Mouse (Mus musculus): ENCODE data around the gene Dscam.

The Dscam gene

GRCm38 (mm10) chr16:96968885-96969480, 201.6 kb downstream of the Dscam start:
- no peak for ATAC-seq (ENCODE audit: insufficient number of reproducible peaks, low FRiP score, low TSS enrichment)

GRCm38 (mm10) chr16:96959695-96960094, 210.9 kb downstream of the Dscam start:
- ATAC-seq (ENCODE audit: insufficient number of reproducible peaks, low FRiP score, low TSS enrichment), result no peak

GRCm38 (mm10) chr16:96945468-96946302, 224.9 kb downstream of the Dscam start:
- peak; percentile 49 for ATAC-seq (ENCODE audit: insufficient number of reproducible peaks, low FRiP score, low TSS enrichment)

- no peak for ATAC-seq (ENCODE audit: insufficient number of reproducible peaks, low FRiP score, low TSS enrichment)
These were observed 226.9 kb downstream of the Dscam start for GRCm38 (mm10) chr16:96943648-96944047.

GRCm38 (mm10) chr16:96934795-96935194, 235.8 kb downstream of the Dscam start:
- no peak for ATAC-seq (ENCODE audit: insufficient number of reproducible peaks, low FRiP score, low TSS enrichment)

GRCm38 (mm10) chr16:96932211-96932610, 238.3 kb downstream of the Dscam start:
- ATAC-seq (ENCODE audit: insufficient number of reproducible peaks, low FRiP score, low TSS enrichment), result no peak

- no peak for ATAC-seq (ENCODE audit: insufficient number of reproducible peaks, low FRiP score, low TSS enrichment)
These were observed 238.8 kb downstream of the Dscam start for GRCm38 (mm10) chr16:96931771-96932170.

- no peak for ATAC-seq (ENCODE audit: insufficient number of reproducible peaks, low FRiP score, low TSS enrichment)
These were observed 242.5 kb downstream of the Dscam start for GRCm38 (mm10) chr16:96928011-96928410.

- ATAC-seq (ENCODE audit: insufficient number of reproducible peaks, low FRiP score, low TSS enrichment), result no peak
These were observed 243.1 kb downstream of the Dscam start for GRCm38 (mm10) chr16:96927408-96927807.

- ATAC-seq (ENCODE audit: insufficient number of reproducible peaks, low FRiP score, low TSS enrichment), result no peak
These were observed 243.6 kb downstream of the Dscam start for GRCm38 (mm10) chr16:96926977-96927376.

- ATAC-seq (ENCODE audit: insufficient number of reproducible peaks, low FRiP score, low TSS enrichment), result no peak
These were observed 246.6 kb downstream of the Dscam start for GRCm38 (mm10) chr16:96923941-96924340.

GRCm38 (mm10) chr16:96914495-96914894, 256.1 kb downstream of the Dscam start:
- ATAC-seq (ENCODE audit: insufficient number of reproducible peaks, low FRiP score, low TSS enrichment), result no peak

- no peak for ATAC-seq (ENCODE audit: insufficient number of reproducible peaks, low FRiP score, low TSS enrichment)
These were observed 257.7 kb downstream of the Dscam start for GRCm38 (mm10) chr16:96912836-96913235.

GRCm38 (mm10) chr16:96912103-96912502, 258.4 kb downstream of the Dscam start:
- no peak for ATAC-seq (ENCODE audit: insufficient number of reproducible peaks, low FRiP score, low TSS enrichment)

- ATAC-seq (ENCODE audit: insufficient number of reproducible peaks, low FRiP score, low TSS enrichment), result no peak
These were observed 260.0 kb downstream of the Dscam start for GRCm38 (mm10) chr16:96910405-96911164.

GRCm38 (mm10) chr16:96907818-96908217, 262.7 kb downstream of the Dscam start:
- no peak for ATAC-seq (ENCODE audit: insufficient number of reproducible peaks, low FRiP score, low TSS enrichment)

- no peak for ATAC-seq (ENCODE audit: insufficient number of reproducible peaks, low FRiP score, low TSS enrichment)
These were observed 263.5 kb downstream of the Dscam start for GRCm38 (mm10) chr16:96907081-96907480.

- ATAC-seq (ENCODE audit: insufficient number of reproducible peaks, low FRiP score, low TSS enrichment), result no peak
These were observed 263.9 kb downstream of the Dscam start for GRCm38 (mm10) chr16:96906630-96907029.

GRCm38 (mm10) chr16:96904761-96905160, 265.8 kb downstream of the Dscam start:
- ATAC-seq (ENCODE audit: insufficient number of reproducible peaks, low FRiP score, low TSS enrichment), result no peak

- no peak for ATAC-seq (ENCODE audit: insufficient number of reproducible peaks, low FRiP score, low TSS enrichment)
These were observed 266.2 kb downstream of the Dscam start for GRCm38 (mm10) chr16:96904359-96904758.

GRCm38 (mm10) chr16:96902596-96902995, 268.0 kb downstream of the Dscam start:
- ATAC-seq (ENCODE audit: insufficient number of reproducible peaks, low FRiP score, low TSS enrichment), result no peak

Measured in cerebellum, adult (tissue).